Mouse (Mus musculus): ENCODE data around the gene Ppp1r27. TPM values are rescaled to one million over a fixed set of nuclear protein-coding genes. Genes with fewer than 3 reads are reported as not detected.

Ppp1r27 gene
- polyA plus RNA-seq, 1 experiment: 0.51 TPM

GRCm38 (mm10) chr11:120554834-120555233 lies 3.9 kb upstream of the Ppp1r27 start:
- 31% methylated on average over 7 of the region's 7 CpGs for WGBS
- Histone ChIP-seq H3K36me3 (ENCODE audit: control insufficient read depth, insufficient read depth, low read length) (peaks cover under 1% of the 10 kb centered on the region; the same call in 1 of the 2 replicates), H3K4me3 (ENCODE audit: low read depth, low read length) (no peak overlapping the region), H3K4me1 (ENCODE audit: control insufficient read depth, insufficient read depth, insufficient read length, low read length) (peaks cover 7% of the 10 kb centered on the region; the same call in 1 of the 2 replicates), H3K27ac (ENCODE audit: insufficient read depth, low read depth, low read length) (peak overlapping the region; percentile 82), H3K27me3 (ENCODE audit: control insufficient read depth, insufficient read depth, low read length) (no peaks in the 10 kb centered on the region)
- TF ChIP-seq POLR2A (IDR thresholded peaks at IDR 0.05; ENCODE audit: low read depth, low read length) (no peak), CTCF (IDR thresholded peaks at IDR 0.05; ENCODE audit: extremely low read depth, insufficient read length, insufficient replicate concordance, low read depth, low read length) (no peak)

GRCm38 (mm10) chr11:120552736-120553135 lies 1.8 kb upstream of the Ppp1r27 start:
- H3K4me1 ChIP-seq (ENCODE audit: control insufficient read depth, insufficient read depth, insufficient read length, low read length): peaks cover 12% of the 10 kb centered on the region; the same call in 1 of the 2 replicates
- 54% methylated on average over 5 of the region's 5 CpGs for WGBS
- no peaks in the 10 kb centered on the region for H3K27me3 ChIP-seq (ENCODE audit: control insufficient read depth, insufficient read depth, low read length)
- H3K4me3 ChIP-seq (ENCODE audit: low read depth, low read length): no peak overlapping the region
- no peaks in the 10 kb centered on the region for H3K36me3 ChIP-seq (ENCODE audit: control insufficient read depth, insufficient read depth, low read length)
- H3K27ac ChIP-seq (ENCODE audit: insufficient read depth, low read depth, low read length): no peak overlapping the region
- no peak for TF ChIP-seq CTCF (IDR thresholded peaks at IDR 0.05; ENCODE audit: extremely low read depth, insufficient read length, insufficient replicate concordance, low read depth, low read length)

GRCm38 (mm10) chr11:120549986-120550809 lies 734 bp downstream of the Ppp1r27 start:
- Histone ChIP-seq H3K4me3 (ENCODE audit: low read depth, low read length) (peak overlapping the region; percentile 74), H3K27ac (ENCODE audit: insufficient read depth, low read depth, low read length) (peak overlapping the region; percentile 10; the same call in 1 of the 2 replicates), H3K4me1 (ENCODE audit: control insufficient read depth, insufficient read depth, insufficient read length, low read length) (peaks cover 28% of the 10 kb centered on the region; the same call in 1 of the 2 replicates), H3K36me3 (ENCODE audit: control insufficient read depth, insufficient read depth, low read length) (no peaks in the 10 kb centered on the region), H3K27me3 (ENCODE audit: control insufficient read depth, insufficient read depth, low read length) (no peaks in the 10 kb centered on the region)
- WGBS: 56% methylated on average over 11 of the region's 11 CpGs
- TF ChIP-seq POLR2A (IDR thresholded peaks at IDR 0.05; ENCODE audit: low read depth, low read length): no peak
- TF ChIP-seq CTCF (IDR thresholded peaks at IDR 0.05; ENCODE audit: extremely low read depth, insufficient read length, insufficient replicate concordance, low read depth, low read length): no peak

- peaks cover 25% of the 10 kb centered on the region; the same call in 1 of the 2 replicates for H3K4me1 ChIP-seq (ENCODE audit: control insufficient read depth, insufficient read depth, insufficient read length, low read length)
- peak within 1 kb of the TSS; percentile 74 for H3K4me3 ChIP-seq (ENCODE audit: low read depth, low read length)
- peak; percentile 66 for TF ChIP-seq POLR2A (IDR thresholded peaks at IDR 0.05; ENCODE audit: low read depth, low read length)
- no peak for TF ChIP-seq CTCF (IDR thresholded peaks at IDR 0.05; ENCODE audit: extremely low read depth, insufficient read length, insufficient replicate concordance, low read depth, low read length)
- peak within 1 kb of the TSS; percentile 94 for H3K27ac ChIP-seq (ENCODE audit: insufficient read depth, low read depth, low read length)
- H3K27me3 ChIP-seq (ENCODE audit: control insufficient read depth, insufficient read depth, low read length): no peaks in the 10 kb centered on the region
- WGBS: 1% methylated on average over 84 of the region's 87 CpGs
- H3K36me3 ChIP-seq (ENCODE audit: control insufficient read depth, insufficient read depth, low read length): no peaks in the 10 kb centered on the region
Measured at GRCm38 (mm10) chr11:120549168-120549945, 1.6 kb downstream of the Ppp1r27 start, which contains the start of gene Mcrip1. Gene Mcrip1 (minus strand): TSS chr11:120549727.

GRCm38 (mm10) chr11:120548786-120549167 lies 2.2 kb downstream of the Ppp1r27 start:
- Histone ChIP-seq H3K4me3 (ENCODE audit: low read depth, low read length) (peak overlapping the region; percentile 74), H3K27ac (ENCODE audit: insufficient read depth, low read depth, low read length) (peak overlapping the region; percentile 94), H3K27me3 (ENCODE audit: control insufficient read depth, insufficient read depth, low read length) (no peaks in the 10 kb centered on the region), H3K4me1 (ENCODE audit: control insufficient read depth, insufficient read depth, insufficient read length, low read length) (peaks cover 25% of the 10 kb centered on the region; the same call in 1 of the 2 replicates), H3K36me3 (ENCODE audit: control insufficient read depth, insufficient read depth, low read length) (no peaks in the 10 kb centered on the region)
- under 1% methylated on average over 7 of the region's 7 CpGs for WGBS
- TF ChIP-seq CTCF (IDR thresholded peaks at IDR 0.05; ENCODE audit: extremely low read depth, insufficient read length, insufficient replicate concordance, low read depth, low read length): no peak
- TF ChIP-seq POLR2A (IDR thresholded peaks at IDR 0.05; ENCODE audit: low read depth, low read length): no peak

GRCm38 (mm10) chr11:120548214-120548613 lies 2.7 kb downstream of the Ppp1r27 start:
- H3K4me1 ChIP-seq (ENCODE audit: control insufficient read depth, insufficient read depth, insufficient read length, low read length): peaks cover 25% of the 10 kb centered on the region; the same call in 1 of the 2 replicates
- WGBS: 65% methylated on average over 3 of the region's 3 CpGs
- no peaks in the 10 kb centered on the region for H3K27me3 ChIP-seq (ENCODE audit: control insufficient read depth, insufficient read depth, low read length)
- H3K36me3 ChIP-seq (ENCODE audit: control insufficient read depth, insufficient read depth, low read length): no peaks in the 10 kb centered on the region
- H3K27ac ChIP-seq (ENCODE audit: insufficient read depth, low read depth, low read length): peak overlapping the region; percentile 94
- H3K4me3 ChIP-seq (ENCODE audit: low read depth, low read length): no peak overlapping the region
- no peak for TF ChIP-seq POLR2A (IDR thresholded peaks at IDR 0.05; ENCODE audit: low read depth, low read length)
- TF ChIP-seq CTCF (IDR thresholded peaks at IDR 0.05; ENCODE audit: extremely low read depth, insufficient read length, insufficient replicate concordance, low read depth, low read length): no peak

Data from small intestine, adult 2 months (tissue).